Mouse (Mus musculus) liver, embryonic 14.5 days (tissue): Measurements from ENCODE around the gene Wnt7b. TPM values are rescaled to one million over a fixed set of nuclear protein-coding genes. Genes with fewer than 3 reads are reported as not detected.

Experiments
- ATAC-seq: fragments of 200-750 bp; cut with Nextera tagmentation; 2 replicates; pipeline ENCODE4 v1.8.0; 2017; ENCODE audit warnings: moderate number of reproducible peaks, mild to moderate bottlenecking, moderate library complexity; ENCODE audit not compliant: insufficient read depth
- DNase-seq, 3 experiments: peaks; one replicate each; pipeline ENCODE4 v3.0.0-alpha.2; 2012 to 2013; ENCODE audit warnings: low read depth in 3 of 3, low spot score in 3 of 3
- H3K27ac ChIP-seq: fragments of 300-500 bp; sonication (generic); 2 replicates; pipeline ENCODE4 v1.5.1; 2014; ENCODE audit warnings: moderate library complexity, mild to moderate bottlenecking, control low read depth, inconsistent platforms
- H3K27me3 ChIP-seq: fragments of 300-500 bp; sonication (generic); 2 replicates; pipeline ENCODE4 v1.6.1; 2014; ENCODE audit warnings: mild to moderate bottlenecking, low read length, moderate library complexity; ENCODE audit not compliant: control insufficient read depth, insufficient read depth
- H3K36me3 ChIP-seq: fragments of 300-500 bp; sonication (generic); replicated peaks from 2 replicates; pipeline ENCODE4 v1.6.1; 2014; ENCODE audit warnings: low read depth; ENCODE audit not compliant: control insufficient read depth, insufficient read depth
- H3K4me1 ChIP-seq, 2 experiments: fragments of 200-500 bp in 1 of 2; fragments of 300-500 bp in 1 of 2; sonication (generic) in 1 of 2; replicated peaks; 2 replicates each; pipeline ENCODE4 v1.6.1; 2012 to 2014; ENCODE audit warnings: antibody characterized with exemption in 1 of 2, inconsistent platforms in 1 of 2, low read length in 1 of 2; ENCODE audit not compliant: control insufficient read depth in 2 of 2, insufficient read depth in 2 of 2
- H3K4me2 ChIP-seq: fragments of 300-500 bp; sonication (generic); 2 replicates; pipeline ENCODE4 v1.6.1; 2014; ENCODE audit warnings: low read depth, mild to moderate bottlenecking, control low read depth, moderate library complexity
- H3K4me3 ChIP-seq, 2 experiments: fragments of 200-500 bp in 1 of 2; fragments of 300-500 bp in 1 of 2; sonication (generic) in 1 of 2; 2 replicates each; pipeline ENCODE4 v1.5.1; 2012 to 2014; ENCODE audit warnings: low read depth in 2 of 2, low read length in 2 of 2, mild to moderate bottlenecking in 2 of 2, control low read depth in 1 of 2, inconsistent platforms in 1 of 2, moderate library complexity in 1 of 2; ENCODE audit not compliant: insufficient read depth in 1 of 2
- H3K9ac ChIP-seq: fragments of 300-500 bp; sonication (generic); replicated peaks from 2 replicates; pipeline ENCODE4 v1.6.1; 2014; ENCODE audit warnings: mild to moderate bottlenecking, control low read depth, moderate library complexity
- H3K9me3 ChIP-seq: fragments of 300-500 bp; sonication (generic); 2 replicates; pipeline ENCODE4 v1.6.1; 2016; ENCODE audit warnings: low read length, mixed read lengths; ENCODE audit not compliant: control insufficient read depth
- CTCF ChIP-seq: IDR thresholded peaks from 2 replicates; pipeline ENCODE4 v1.5.1; 2016; ENCODE audit warnings: antibody characterized with exemption, low read depth, control low read depth
- EP300 ChIP-seq: IDR thresholded peaks from 2 replicates; pipeline ENCODE4 v1.6.1; 2016; ENCODE audit warnings: antibody characterized with exemption, low read depth
- WGBS: fragments of 180-500 bp; shearing (Covaris S2); extraction: QIAGEN DNeasy Blood & Tissue Kit; methylation state at CpG from one replicate; pipeline ENCODE4 v1.1.7; 2014; ENCODE audit not compliant: insufficient replicate concordance; 5-methylcytosine and 5-hydroxymethylcytosine counted together
- polyA plus RNA-seq, 2 experiments: library from polyadenylated mRNA; depleted of rRNA in 1 of 2; stranded (reverse) in 1 of 2; unstranded in 1 of 2; fragments of >200 nt; fragmentation: Nextera tagmentation in 1 of 2; extraction: Ambion mirVana in 1 of 2; gene quantifications; 2 replicates each; pipeline versions ENCODE4 v1.2.1 to v1.2.3; 2012 to 2014

Gene Wnt7b
- polyA plus RNA-seq, 2 experiments = 0.03 to 0.08 TPM

GRCm38 (mm10) chr15:85546500-85546899 is 35.8 kb downstream of the Wnt7b start:
- ATAC-seq (no peak), DNase-seq (no peak)
- Histone ChIP-seq H3K36me3 (no peaks in the 10 kb centered on the region), H3K4me2 (no peak overlapping the region), H3K27me3 (no peaks in the 10 kb centered on the region), H3K4me1 (no peaks in the 10 kb centered on the region), H3K9ac (no peak overlapping the region), H3K4me3 (no peak overlapping the region), H3K27ac (no peak overlapping the region), H3K9me3 (no peaks in the 10 kb centered on the region)
- TF ChIP-seq CTCF = no peak
- TF ChIP-seq EP300 = no peak
- WGBS = 54% methylated on average over 4 of the region's 4 CpGs

- Histone ChIP-seq H3K4me2 (no peak overlapping the region), H3K4me1 (no peaks in the 10 kb centered on the region), H3K27ac (no peak overlapping the region), H3K27me3 (no peaks in the 10 kb centered on the region), H3K9me3 (no peaks in the 10 kb centered on the region), H3K9ac (no peak overlapping the region), H3K36me3 (no peaks in the 10 kb centered on the region), H3K4me3 (no peak overlapping the region)
- no peak for DNase-seq
- TF ChIP-seq CTCF (no peak), EP300 (no peak)
- 46% methylated on average over 5 of the region's 5 CpGs for WGBS
- no peak for ATAC-seq
Observed at GRCm38 (mm10) chr15:85545369-85545768, 36.9 kb downstream of the Wnt7b start.

- no peak overlapping the region for H3K4me3 ChIP-seq
- no peaks in the 10 kb centered on the region for H3K9me3 ChIP-seq
- TF ChIP-seq CTCF = no peak
- TF ChIP-seq EP300 = no peak
- WGBS = 64% methylated on average over 11 of the region's 11 CpGs
- no peak for DNase-seq
- no peak overlapping the region for H3K4me2 ChIP-seq
- H3K27me3 ChIP-seq = no peaks in the 10 kb centered on the region
- no peaks in the 10 kb centered on the region for H3K36me3 ChIP-seq
- no peak overlapping the region for H3K9ac ChIP-seq
- no peak overlapping the region for H3K27ac ChIP-seq
- ATAC-seq = no peak
- no peaks in the 10 kb centered on the region for H3K4me1 ChIP-seq
Observed at GRCm38 (mm10) chr15:85538170-85538569, 44.1 kb downstream of the Wnt7b start.

- no peak overlapping the region for H3K4me3 ChIP-seq
- no peak for ATAC-seq
- H3K4me1 ChIP-seq = no peaks in the 10 kb centered on the region
- no peak overlapping the region for H3K4me2 ChIP-seq
- WGBS = 68% methylated on average over 25 of the region's 25 CpGs
- TF ChIP-seq CTCF (no peak), EP300 (no peak)
- no peaks in the 10 kb centered on the region for H3K9me3 ChIP-seq
- no peak overlapping the region for H3K9ac ChIP-seq
- H3K27me3 ChIP-seq = no peaks in the 10 kb centered on the region
- no peaks in the 10 kb centered on the region for H3K36me3 ChIP-seq
- no peak overlapping the region for H3K27ac ChIP-seq
- DNase-seq = no peak
Observed at GRCm38 (mm10) chr15:85537151-85537550, 45.1 kb downstream of the Wnt7b start.

GRCm38 (mm10) chr15:85534646-85535045 is 47.6 kb downstream of the Wnt7b start:
- WGBS = 71% methylated on average over 6 of the region's 6 CpGs
- ATAC-seq (no peak), DNase-seq (no peak)
- Histone ChIP-seq H3K9me3 (no peaks in the 10 kb centered on the region), H3K27me3 (no peaks in the 10 kb centered on the region), H3K36me3 (no peaks in the 10 kb centered on the region), H3K27ac (no peak overlapping the region), H3K9ac (no peak overlapping the region), H3K4me3 (no peak overlapping the region), H3K4me1 (no peaks in the 10 kb centered on the region), H3K4me2 (no peak overlapping the region)
- TF ChIP-seq EP300 (no peak), CTCF (no peak)
